Mouse (Mus musculus): ENCODE results near the gene Aifm2.

GRCm38 (mm10) chr10:61753071-61753470 is 38.0 kb downstream of the Aifm2 start:
- no peak for TF ChIP-seq POLR2A (IDR thresholded peaks at IDR 0.05; ENCODE audit: insufficient read length, low read depth)
- TF ChIP-seq MYOG (IDR thresholded peaks at IDR 0.05; ENCODE audit: control insufficient read depth in 1 of 3, insufficient read depth in 1 of 3, insufficient read length in 2 of 3, low read depth in 2 of 3) = no peak
- TF ChIP-seq REST (IDR thresholded peaks at IDR 0.05; ENCODE audit: insufficient read depth, insufficient read length) = no peak
- no peak for TF ChIP-seq POLR2AphosphoS2 (IDR thresholded peaks at IDR 0.05; ENCODE audit: insufficient read length, low read depth)
- TF ChIP-seq MYOD1 (IDR thresholded peaks at IDR 0.05; ENCODE audit: control insufficient read depth in 1 of 3, insufficient read length in 2 of 3, low read depth in 2 of 3) = no peak
